Mouse (Mus musculus): ENCODE results near the gene Wdr72. TPM values are rescaled to one million over a fixed set of nuclear protein-coding genes. Genes with fewer than 3 reads are reported as not detected.

Gene Wdr72
- total RNA-seq, 2 experiments from 2014 or later, result 0.15 TPM; not detected in 1

DNA sequence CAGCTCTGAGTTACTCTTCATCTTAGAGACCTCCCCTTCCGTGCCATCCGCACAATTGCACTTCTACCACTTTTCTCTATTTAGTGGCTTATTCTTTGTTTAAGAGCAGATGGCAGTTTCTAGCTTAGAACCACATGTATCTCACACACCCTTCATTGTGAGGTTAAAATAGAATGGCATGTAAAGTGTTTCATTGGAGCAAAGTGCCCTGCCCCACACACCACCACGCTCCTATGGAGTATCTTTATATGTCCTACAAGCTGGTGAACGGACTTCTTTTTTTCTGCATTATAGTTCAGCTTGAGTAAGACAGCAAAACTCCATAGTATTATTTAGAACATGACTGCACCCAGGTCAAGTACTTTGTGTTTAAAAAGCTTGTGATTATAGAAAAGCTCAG, 137.9 kb downstream of the Wdr72 start:
- DNase-seq, result no peak

- no peak for DNase-seq
Measured at GRCm38 (mm10) chr9:74249486-74249885, 139.3 kb downstream of the Wdr72 start.

- no peak for DNase-seq
Measured at GRCm38 (mm10) chr9:74250522-74250921, 140.4 kb downstream of the Wdr72 start.

DNA sequence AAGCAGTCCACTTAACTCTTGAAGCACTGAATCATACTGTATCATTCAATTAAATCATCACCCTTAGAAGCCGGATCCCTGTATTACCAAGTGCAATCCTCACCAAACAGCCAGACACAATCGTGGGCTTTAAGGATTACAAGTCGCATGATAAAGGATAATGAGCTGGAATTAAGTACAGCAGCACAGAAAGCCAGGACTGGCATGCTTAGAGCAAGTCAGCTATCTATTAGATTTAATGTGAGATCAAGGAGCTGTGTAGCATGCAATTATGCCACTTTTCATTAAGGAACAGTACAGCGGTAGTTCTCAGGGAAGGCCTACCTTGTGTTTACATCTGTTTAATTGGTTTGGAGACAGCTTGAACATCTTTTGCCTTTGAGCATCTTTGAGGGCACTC, 148.2 kb downstream of the Wdr72 start:
- no peak for DNase-seq

- DNase-seq, result no peak
Measured at GRCm38 (mm10) chr9:74277752-74278385, 167.7 kb downstream of the Wdr72 start.

DNA sequence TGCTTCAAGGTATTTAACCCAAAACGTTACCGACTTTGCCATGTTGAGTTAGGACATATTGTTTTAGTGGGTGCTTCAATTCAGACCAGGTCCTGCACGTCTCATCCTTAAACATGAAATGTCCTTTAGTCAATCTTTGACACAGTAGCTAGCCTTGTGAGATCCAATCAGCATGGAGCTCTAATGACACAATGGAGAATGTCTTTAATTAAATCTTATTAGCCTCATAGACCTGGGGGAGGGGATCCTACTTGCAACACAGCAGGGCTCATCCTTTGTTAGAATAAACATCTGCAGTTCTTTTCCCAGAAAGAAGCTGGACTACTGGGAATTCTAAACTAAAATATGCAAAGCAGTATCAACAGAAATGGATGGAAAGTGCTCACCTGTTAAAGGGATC, 171.9 kb downstream of the Wdr72 start:
- DNase-seq, result no peak

GRCm38 (mm10) chr9:74286210-74286609, 176.1 kb downstream of the Wdr72 start:
- DNase-seq, result peak; percentile 25 to 60

DNA sequence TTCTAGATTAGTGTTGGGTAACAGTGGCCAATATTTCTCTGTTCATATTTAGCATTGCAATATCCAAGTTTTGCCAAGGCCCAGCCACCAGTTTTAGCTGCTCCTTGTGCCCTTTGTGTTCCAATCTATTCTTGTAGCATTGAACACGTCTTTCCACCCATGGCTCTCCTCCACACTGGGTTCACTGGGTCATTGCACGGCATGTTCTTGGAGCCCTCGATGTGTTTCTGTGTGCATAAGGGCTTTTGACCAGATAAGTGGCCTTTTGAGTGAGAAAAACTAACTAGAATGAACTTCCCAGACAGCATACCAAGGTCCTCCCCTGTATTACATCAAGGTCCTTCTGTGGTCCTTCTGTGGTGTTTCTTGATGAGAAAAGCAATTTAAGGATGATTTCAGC, 184.3 kb downstream of the Wdr72 start:
- DNase-seq, result peak; percentile 26 to 62

- DNase-seq, result peak; percentile 23 to 25
Measured at GRCm38 (mm10) chr9:74318771-74319170, 208.6 kb downstream of the Wdr72 start.

- no peak for DNase-seq
Measured at GRCm38 (mm10) chr9:74324089-74324924, 214.2 kb downstream of the Wdr72 start.

- no peak for DNase-seq
Measured at GRCm38 (mm10) chr9:74324925-74325295, 214.8 kb downstream of the Wdr72 start.

- no peak for DNase-seq
Measured at GRCm38 (mm10) chr9:74325981-74326380, 215.8 kb downstream of the Wdr72 start.

GRCm38 (mm10) chr9:74328821-74329220, 218.7 kb downstream of the Wdr72 start:
- no peak for DNase-seq

- no peak for DNase-seq
Measured at GRCm38 (mm10) chr9:74330706-74331495, 220.7 kb downstream of the Wdr72 start.

- no peak for DNase-seq
Measured at GRCm38 (mm10) chr9:74332321-74332720, 222.2 kb downstream of the Wdr72 start.

Other genes starting within 250 kb of the Wdr72 start
- under 1 TPM; 0.30 to 0.33 TPM for gene Unc13c, start 141.4 kb upstream of the Wdr72 start, total RNA-seq (2021)

Measured in heart, adult 18-20 months (tissue).